Mouse (Mus musculus): ENCODE data around the gene Mpzl3. TPM values are rescaled to one million over a fixed set of nuclear protein-coding genes. Genes with fewer than 3 reads are reported as not detected.

The Mpzl3 gene
- polyA plus RNA-seq, 1 experiment = 3.8 TPM

GRCm38 (mm10) chr9:45098426-45098825 lies 43.4 kb downstream of the Mpzl3 start:
- TF ChIP-seq POLR2A (IDR thresholded peaks at IDR 0.05; ENCODE audit: borderline replicate concordance, control insufficient read depth, low read depth, low read length) (no peak), CTCF (IDR thresholded peaks at IDR 0.05; ENCODE audit: control insufficient read depth, insufficient read depth, low read length) (no peak)
- H3K4me3 ChIP-seq (replicated peaks; ENCODE audit: control insufficient read depth, low read depth, low read length) = no peak overlapping the region
- 7% methylated on average over 3 of the region's 3 CpGs for WGBS
- no peak overlapping the region for H3K27ac ChIP-seq (ENCODE audit: control insufficient read depth, insufficient read depth, low read depth, low read length, poor library complexity)
- H3K4me1 ChIP-seq (ENCODE audit: control insufficient read depth, insufficient read depth, low read length) = peaks cover 4% of the 10 kb centered on the region

GRCm38 (mm10) chr9:45102528-45102927 lies 47.5 kb downstream of the Mpzl3 start:
- TF ChIP-seq CTCF (IDR thresholded peaks at IDR 0.05; ENCODE audit: control insufficient read depth, insufficient read depth, low read length) (no peak), POLR2A (IDR thresholded peaks at IDR 0.05; ENCODE audit: borderline replicate concordance, control insufficient read depth, low read depth, low read length) (no peak)
- Histone ChIP-seq H3K4me1 (ENCODE audit: control insufficient read depth, insufficient read depth, low read length) (peaks cover 2% of the 10 kb centered on the region), H3K4me3 (replicated peaks; ENCODE audit: control insufficient read depth, low read depth, low read length) (no peak overlapping the region), H3K27ac (ENCODE audit: control insufficient read depth, insufficient read depth, low read depth, low read length, poor library complexity) (no peak overlapping the region)
- WGBS = 67% methylated on average over 1 of the region's 1 CpGs

DNA sequence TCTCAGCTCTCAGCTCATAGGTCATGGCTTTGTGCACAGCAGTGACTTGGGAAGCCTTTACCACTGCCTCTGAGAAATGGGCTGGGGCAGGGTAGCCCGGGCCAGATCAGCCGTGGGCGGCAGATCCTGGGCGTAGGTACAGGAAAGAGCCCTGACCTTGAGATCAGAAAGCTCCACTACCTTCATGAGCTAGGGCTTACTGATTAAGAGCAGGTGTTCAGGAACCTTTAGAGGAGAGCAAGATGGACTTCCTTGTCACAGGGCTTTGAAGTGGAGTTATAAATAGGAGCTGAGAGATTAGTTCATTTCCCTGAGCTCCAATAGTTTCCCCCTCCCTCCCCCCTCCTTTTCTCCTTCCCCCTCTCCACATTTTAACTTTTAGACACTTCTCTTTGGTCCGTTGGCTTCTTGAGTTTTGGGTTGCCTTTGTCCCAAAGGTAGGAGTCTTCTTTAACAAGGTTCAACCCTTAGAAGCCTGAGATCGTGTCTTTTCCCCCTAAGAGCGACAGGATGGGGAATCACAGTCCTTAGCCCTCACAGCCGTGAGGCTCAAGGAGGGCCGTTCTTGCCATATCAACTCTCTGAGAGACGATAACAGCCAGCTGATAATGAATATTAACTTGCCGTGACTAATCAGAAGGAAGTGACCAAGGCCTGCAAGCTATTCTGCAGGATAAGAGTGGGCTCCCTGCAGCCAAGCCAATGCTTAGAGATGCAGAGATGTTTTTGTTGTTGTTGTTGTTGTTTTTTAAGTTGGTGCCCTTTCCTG lies 48.4 kb downstream of the Mpzl3 start:
- Histone ChIP-seq H3K4me1 (ENCODE audit: control insufficient read depth, insufficient read depth, low read length) (peaks cover 2% of the 10 kb centered on the region), H3K27ac (ENCODE audit: control insufficient read depth, insufficient read depth, low read depth, low read length, poor library complexity) (no peak overlapping the region), H3K4me3 (replicated peaks; ENCODE audit: control insufficient read depth, low read depth, low read length) (no peak overlapping the region)
- 66% methylated on average over 11 of the region's 11 CpGs for WGBS
- no peak for TF ChIP-seq CTCF (IDR thresholded peaks at IDR 0.05; ENCODE audit: control insufficient read depth, insufficient read depth, low read length)
- TF ChIP-seq POLR2A (IDR thresholded peaks at IDR 0.05; ENCODE audit: borderline replicate concordance, control insufficient read depth, low read depth, low read length) = no peak

- 84% methylated on average over 2 of the region's 2 CpGs for WGBS
- H3K27ac ChIP-seq (ENCODE audit: control insufficient read depth, insufficient read depth, low read depth, low read length, poor library complexity) = no peak overlapping the region
These were observed 50.8 kb downstream of the Mpzl3 start for GRCm38 (mm10) chr9:45105596-45106374.

GRCm38 (mm10) chr9:45115706-45116105 lies 60.7 kb downstream of the Mpzl3 start:
- WGBS = 13% methylated on average over 14 of the region's 14 CpGs
- H3K27ac ChIP-seq (ENCODE audit: control insufficient read depth, insufficient read depth, low read depth, low read length, poor library complexity) = no peak overlapping the region
- H3K4me3 ChIP-seq (replicated peaks; ENCODE audit: control insufficient read depth, low read depth, low read length) = no peak overlapping the region
- H3K4me1 ChIP-seq (ENCODE audit: control insufficient read depth, insufficient read depth, low read length) = peaks cover 1% of the 10 kb centered on the region; the same call in 1 of the 2 replicates
- TF ChIP-seq CTCF (IDR thresholded peaks at IDR 0.05; ENCODE audit: control insufficient read depth, insufficient read depth, low read length) (no peak), POLR2A (IDR thresholded peaks at IDR 0.05; ENCODE audit: borderline replicate concordance, control insufficient read depth, low read depth, low read length) (no peak)

More at GRCm38 (mm10) chr9:45105596-45106374, 50.8 kb downstream of the Mpzl3 start:
- no peak overlapping the region for H3K4me3 ChIP-seq (replicated peaks; ENCODE audit: control insufficient read depth, low read depth, low read length)
- peaks cover 2% of the 10 kb centered on the region for H3K4me1 ChIP-seq (ENCODE audit: control insufficient read depth, insufficient read depth, low read length)
- TF ChIP-seq POLR2A (IDR thresholded peaks at IDR 0.05; ENCODE audit: borderline replicate concordance, control insufficient read depth, low read depth, low read length) = no peak
- no peak for TF ChIP-seq CTCF (IDR thresholded peaks at IDR 0.05; ENCODE audit: control insufficient read depth, insufficient read depth, low read length)

GRCm38 (mm10) chr9:45116819-45117218 lies 61.8 kb downstream of the Mpzl3 start:
- 10% methylated on average over 9 of the region's 9 CpGs for WGBS
- Histone ChIP-seq H3K27ac (ENCODE audit: control insufficient read depth, insufficient read depth, low read depth, low read length, poor library complexity) (no peak overlapping the region; the same call in 1 of the 2 replicates), H3K4me1 (ENCODE audit: control insufficient read depth, insufficient read depth, low read length) (peaks cover 1% of the 10 kb centered on the region; the same call in 1 of the 2 replicates), H3K4me3 (replicated peaks; ENCODE audit: control insufficient read depth, low read depth, low read length) (no peak overlapping the region)
- TF ChIP-seq POLR2A (IDR thresholded peaks at IDR 0.05; ENCODE audit: borderline replicate concordance, control insufficient read depth, low read depth, low read length) (no peak), CTCF (IDR thresholded peaks at IDR 0.05; ENCODE audit: control insufficient read depth, insufficient read depth, low read length) (no peak)

- Histone ChIP-seq H3K4me1 (ENCODE audit: control insufficient read depth, insufficient read depth, low read length) (peaks cover 1% of the 10 kb centered on the region; the same call in 1 of the 2 replicates), H3K4me3 (replicated peaks; ENCODE audit: control insufficient read depth, low read depth, low read length) (no peak within 1 kb of the TSS), H3K27ac (ENCODE audit: control insufficient read depth, insufficient read depth, low read depth, low read length, poor library complexity) (no peak within 1 kb of the TSS; the same call in 1 of the 2 replicates)
- WGBS = 7% methylated on average over 13 of the region's 13 CpGs
- TF ChIP-seq CTCF (IDR thresholded peaks at IDR 0.05; ENCODE audit: control insufficient read depth, insufficient read depth, low read length) = no peak
- TF ChIP-seq POLR2A (IDR thresholded peaks at IDR 0.05; ENCODE audit: borderline replicate concordance, control insufficient read depth, low read depth, low read length) = no peak
These were observed 62.9 kb downstream of the Mpzl3 start, which contains the start of gene Scn2b for GRCm38 (mm10) chr9:45117741-45118431. Scn2b (plus strand) TSS chr9:45117782.

Data from bone marrow, adult 2 months (tissue).